Mouse (Mus musculus): ENCODE data around the gene Bhlha9.

The Bhlha9 gene

GRCm38 (mm10) chr11:76659138-76659930 is 12.9 kb upstream of the Bhlha9 start:
- intact Hi-C loops (cut with DNase I): no loop called here

DNA sequence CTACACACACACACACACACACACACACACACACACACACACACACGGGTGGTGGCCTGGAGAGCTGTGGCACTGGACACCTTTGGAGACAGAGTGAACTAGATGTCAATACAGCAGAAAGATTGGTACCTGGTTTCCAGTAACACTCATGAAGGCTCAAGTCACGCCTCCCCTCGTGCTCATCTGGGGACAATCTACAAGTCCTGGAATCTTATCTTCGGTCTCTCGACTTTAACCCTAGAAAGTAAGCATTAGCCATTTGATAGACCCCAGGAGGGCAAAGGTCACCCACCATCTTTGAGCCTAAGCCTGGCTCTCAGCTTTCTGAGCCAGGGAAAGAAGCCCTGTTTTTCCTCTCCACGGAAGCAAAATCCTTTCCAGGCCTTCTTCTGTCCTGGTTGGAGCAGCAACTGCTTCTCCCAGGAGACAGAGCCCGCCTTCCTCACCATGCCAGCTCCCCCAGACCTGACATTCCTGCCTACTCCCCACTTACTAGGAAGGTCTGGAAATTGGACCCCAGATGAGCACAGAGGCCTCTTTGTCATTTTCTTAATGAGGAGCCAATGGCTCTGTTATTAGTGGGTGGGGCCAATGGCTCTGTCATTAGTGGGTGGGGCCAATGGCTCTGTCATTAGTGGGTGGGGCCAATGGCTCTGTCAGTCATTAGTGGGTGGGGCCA is 10.3 kb upstream of the Bhlha9 start:
- intact Hi-C loops (cut with DNase I): no loop called here

GRCm38 (mm10) chr11:76666002-76666649 is 6.1 kb upstream of the Bhlha9 start:
- intact Hi-C loops (cut with DNase I): no loop called here

DNA sequence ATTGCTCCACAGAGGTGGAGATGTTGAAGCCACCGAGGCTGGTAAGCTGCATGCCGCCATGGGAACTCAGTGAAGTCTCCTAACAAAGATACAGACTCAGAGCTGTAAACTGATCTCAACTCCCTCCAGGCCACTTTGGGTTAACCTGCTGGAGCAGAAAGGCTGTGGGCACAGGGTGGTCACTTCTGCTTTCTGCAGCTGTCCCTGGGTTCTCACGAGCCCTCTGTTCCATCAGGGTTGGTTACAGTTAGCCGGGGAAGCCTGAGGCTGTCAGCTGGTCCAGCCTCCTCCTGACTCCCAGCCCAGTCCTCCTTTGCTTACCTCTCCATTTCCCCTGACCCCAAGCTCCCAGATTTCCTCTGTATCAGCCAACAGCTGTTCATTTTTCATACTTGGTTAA is 4.5 kb upstream of the Bhlha9 start:
- intact Hi-C loops (cut with DNase I): no loop called here

- intact Hi-C loops (cut with DNase I): loop anchor here (10.0 kb wide), 1 partner anchor 222 kb away; no protein-coding TSS in a partner anchor
Measured at GRCm38 (mm10) chr11:76672561-76673384, 503 bp downstream of the Bhlha9 start.

DNA sequence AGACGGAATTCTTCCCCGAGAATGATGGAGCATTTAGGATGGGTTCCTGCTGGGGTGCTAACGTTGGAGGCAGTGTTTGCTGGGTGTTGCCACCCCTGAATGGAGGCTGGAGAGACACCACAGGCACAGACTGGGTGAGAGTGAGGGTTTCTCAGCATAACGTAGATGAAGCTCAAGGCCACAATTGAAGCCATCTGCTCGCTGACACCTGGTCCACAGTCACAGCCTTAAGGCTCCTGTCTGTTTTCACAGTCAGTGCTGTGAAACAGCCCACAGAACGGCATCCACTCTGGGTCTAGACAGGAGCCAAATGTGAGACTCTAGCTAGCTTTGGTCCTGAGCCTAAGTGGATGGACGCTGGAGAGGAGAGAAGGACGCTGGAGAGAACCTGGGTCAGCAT is 1.9 kb downstream of the Bhlha9 start:
- intact Hi-C loops (cut with DNase I): loop anchor here (10.0 kb wide), 1 partner anchor 221 kb away; no protein-coding TSS in a partner anchor

- intact Hi-C loops (cut with DNase I): loop anchor here (5.0 to 10.0 kb wide), 2 partner anchors 73 to 220 kb away; no protein-coding TSS in a partner anchor
Measured at GRCm38 (mm10) chr11:76674704-76675103, 2.4 kb downstream of the Bhlha9 start.

- intact Hi-C loops (cut with DNase I): loop anchor here (5.0 to 10.0 kb wide), 2 partner anchors 68 to 215 kb away; no protein-coding TSS in a partner anchor
Measured at GRCm38 (mm10) chr11:76679508-76679907, 7.2 kb downstream of the Bhlha9 start, which contains the start of gene Trarg1. Gene Trarg1 (plus strand): TSS chr11:76679808.

DNA sequence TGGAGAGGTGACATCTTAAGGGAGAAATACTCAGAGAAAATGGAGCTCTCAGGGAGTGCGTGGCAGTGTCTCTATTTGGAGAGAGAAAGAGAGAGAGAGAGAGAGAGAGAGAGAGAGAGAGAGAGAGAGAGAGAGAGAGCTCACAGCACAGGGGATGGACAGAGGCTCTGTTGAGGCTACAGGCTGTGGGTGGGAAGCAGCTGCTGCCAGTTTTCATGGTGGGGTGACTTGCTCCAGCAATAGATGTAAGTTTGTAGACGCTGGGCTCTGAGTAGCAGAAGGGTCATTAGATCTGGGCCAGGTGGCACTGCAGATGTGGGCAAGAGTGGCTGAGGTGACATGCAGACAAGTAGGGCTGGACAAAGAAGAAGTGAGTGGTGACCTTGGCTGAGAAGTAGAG is 13.3 kb downstream of the Bhlha9 start:
- intact Hi-C loops (cut with DNase I): no loop called here

DNA sequence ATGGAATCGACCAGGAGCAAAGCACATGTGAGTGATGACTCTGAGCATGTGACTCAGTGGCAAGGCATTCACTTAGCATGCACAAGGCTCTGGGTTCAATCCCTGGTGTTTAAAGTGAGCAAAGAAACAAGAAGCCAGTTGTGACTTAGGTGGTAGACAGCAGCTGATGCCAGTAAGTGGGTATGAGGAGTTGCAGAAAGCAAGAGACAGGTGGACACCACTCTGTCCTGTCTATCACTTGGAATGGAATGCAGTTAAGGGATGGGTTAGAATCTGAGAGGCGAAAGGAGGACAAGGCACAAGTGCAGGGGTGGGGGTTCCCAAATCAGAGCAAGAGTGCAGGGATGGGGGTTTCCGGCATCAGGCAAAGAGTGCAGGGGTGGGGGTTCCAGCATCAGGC is 19.8 kb downstream of the Bhlha9 start:
- intact Hi-C loops (cut with DNase I): no loop called here

DNA sequence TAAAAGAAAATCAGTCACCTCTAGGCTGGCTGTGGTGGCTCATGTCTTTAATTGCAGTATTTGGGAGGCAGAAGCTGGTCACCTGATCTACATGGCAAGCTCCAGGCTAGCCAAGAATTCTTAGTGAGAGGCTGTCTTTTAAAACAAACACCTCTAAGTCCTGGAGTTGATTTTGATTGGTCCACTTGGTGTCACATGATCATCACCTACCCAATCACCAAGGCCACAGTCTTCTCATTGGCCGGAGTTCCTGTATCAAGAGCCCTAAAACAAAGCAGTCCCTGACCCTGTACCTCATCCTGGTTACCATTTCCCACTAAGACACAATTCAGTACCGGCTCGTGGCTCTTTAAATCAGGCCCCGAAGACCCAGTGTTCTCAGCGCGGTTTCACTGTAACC is 23.5 kb downstream of the Bhlha9 start:
- intact Hi-C loops (cut with DNase I): no loop called here

DNA sequence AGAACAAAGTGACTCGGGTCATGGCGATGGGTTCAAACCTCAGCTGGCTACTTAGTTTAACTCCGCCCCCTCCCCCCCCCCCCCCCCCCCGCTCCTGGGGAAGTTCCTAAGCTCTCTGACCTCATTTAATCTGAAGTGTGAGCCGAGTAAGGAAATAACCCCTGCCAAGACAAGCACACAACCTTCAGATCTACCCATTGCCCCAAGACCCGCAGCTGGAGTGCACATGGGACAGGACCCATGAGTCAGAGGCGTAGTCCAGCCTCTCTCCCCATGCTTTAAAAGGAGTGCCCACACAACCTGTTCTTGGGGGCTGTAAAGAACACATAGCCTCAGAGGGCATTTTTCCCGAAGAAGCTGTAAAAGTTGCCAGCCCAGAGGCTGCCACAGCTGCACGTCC is 27.4 kb downstream of the Bhlha9 start:
- intact Hi-C loops (cut with DNase I): no loop called here

- intact Hi-C loops (cut with DNase I): no loop called here
Measured at GRCm38 (mm10) chr11:76707656-76708055, 35.4 kb downstream of the Bhlha9 start.

GRCm38 (mm10) chr11:76708066-76708465 is 35.8 kb downstream of the Bhlha9 start:
- intact Hi-C loops (cut with DNase I): no loop called here

GRCm38 (mm10) chr11:76708881-76709280 is 36.6 kb downstream of the Bhlha9 start:
- intact Hi-C loops (cut with DNase I): no loop called here

DNA sequence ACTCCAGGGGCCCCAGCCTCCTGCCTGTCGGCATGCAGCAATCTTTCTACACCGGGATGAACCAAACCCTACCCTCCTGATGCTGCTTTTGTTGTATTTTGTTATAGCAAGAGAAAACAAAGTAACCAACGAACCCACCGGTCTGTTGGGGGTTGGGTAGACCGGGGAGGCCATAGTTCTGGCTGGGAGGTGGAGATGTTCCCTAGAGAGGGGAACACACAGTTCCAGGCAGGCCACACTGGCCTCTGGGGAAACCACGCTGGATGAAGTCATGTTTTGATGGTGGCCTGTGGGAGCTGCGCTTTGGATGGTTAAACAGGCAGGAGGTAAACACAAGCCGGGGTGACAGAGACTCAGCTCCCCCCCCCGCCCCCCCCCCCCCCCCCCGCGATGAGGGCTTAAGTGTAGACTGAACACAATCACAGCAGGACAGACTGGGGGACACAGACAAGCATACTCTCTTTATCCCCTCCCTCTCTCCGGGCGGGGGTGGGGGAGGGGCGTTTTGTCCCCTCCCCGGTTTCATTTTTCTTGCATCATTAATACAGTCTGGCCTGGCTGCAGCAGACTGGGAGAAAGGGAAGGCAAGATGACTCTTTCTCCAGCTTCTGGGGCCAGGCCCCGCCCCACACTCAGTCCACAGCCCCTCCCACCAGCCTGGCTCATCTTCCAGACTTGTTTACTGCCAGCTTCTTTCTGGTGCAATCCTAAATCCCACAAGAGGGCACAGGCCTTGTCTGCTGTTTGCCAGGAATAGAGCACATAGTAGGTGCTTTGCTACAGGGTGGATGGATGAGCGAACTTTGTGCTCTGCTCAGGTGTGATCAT is 37.6 kb downstream of the Bhlha9 start:
- intact Hi-C loops (cut with DNase I): no loop called here

DNA sequence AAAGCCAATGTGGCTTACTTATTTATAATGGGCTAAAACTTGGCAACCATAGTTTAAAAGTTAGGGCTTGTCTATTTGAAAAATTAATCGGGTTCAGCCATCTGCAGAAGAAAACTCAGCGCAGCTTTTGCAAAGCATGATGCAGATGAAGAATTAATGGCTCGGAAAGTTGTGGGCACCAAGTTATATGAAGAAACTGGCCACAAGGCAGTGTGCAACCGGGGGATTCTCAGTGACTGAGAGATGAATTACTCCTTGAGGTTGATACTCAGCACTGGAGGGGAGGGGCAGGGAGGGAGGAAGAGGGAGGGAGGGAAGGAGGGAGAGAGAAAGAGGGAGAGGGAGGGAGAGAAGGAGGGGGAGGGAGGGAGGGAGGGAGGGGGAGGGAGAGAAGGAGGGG is 44.7 kb downstream of the Bhlha9 start:
- intact Hi-C loops (cut with DNase I): no loop called here

All from adrenal gland (tissue).